Mouse (Mus musculus) right cerebral cortex, postnatal 4 days (tissue): ENCODE measurements around the gene Stn1.

Experiments
- DNase-seq: peaks from one replicate; pipeline ENCODE4 v3.0.0-alpha.2; 2022

Gene Stn1

DNA sequence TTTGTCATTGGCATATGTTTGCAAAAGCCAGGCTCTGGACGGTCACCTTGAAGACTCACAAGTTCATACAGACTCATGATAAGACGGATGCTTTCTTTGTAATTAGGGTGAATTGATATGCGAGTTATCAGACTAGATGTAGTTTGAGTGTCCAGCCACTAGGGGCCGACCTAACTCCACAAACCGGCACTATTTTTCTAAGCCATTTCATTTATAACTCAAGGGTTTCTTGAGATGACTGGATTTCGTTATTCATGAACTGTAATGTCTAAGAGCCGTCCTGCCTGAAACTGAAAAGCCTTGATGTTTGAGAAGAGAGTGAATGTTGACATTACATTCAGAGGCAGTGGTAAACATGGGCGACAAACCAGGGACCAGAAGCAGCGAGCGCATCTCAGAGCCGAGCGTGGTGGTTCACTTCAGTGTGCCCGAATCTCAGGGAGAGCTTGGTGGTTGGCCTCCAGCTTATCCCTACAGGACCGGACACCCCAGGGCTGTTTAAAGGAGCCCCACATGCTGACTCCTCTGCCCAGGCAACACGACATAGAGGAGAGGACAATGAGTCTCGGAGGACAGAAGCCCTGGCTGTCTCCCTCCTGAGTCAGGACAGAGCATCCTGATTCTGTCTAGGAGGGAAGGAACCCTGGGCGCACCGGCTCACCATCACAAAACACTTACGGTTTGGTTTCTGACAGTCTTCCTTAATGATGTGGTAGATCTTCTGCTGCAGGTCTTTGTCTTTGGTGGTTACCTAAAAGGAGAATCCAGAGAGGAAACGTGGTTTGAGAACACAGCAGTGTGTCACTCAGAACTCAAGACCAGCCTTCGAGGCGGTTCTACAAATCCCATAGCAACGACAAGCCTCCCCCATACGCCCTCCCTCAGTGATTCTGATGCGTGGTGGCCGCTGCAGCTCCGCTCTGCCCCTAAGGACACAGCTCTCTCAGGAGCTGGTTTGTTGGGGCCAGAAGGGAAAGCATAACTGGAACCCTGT lies 29.9 kb downstream of the Stn1 start:
- DNase-seq = peak; percentile 75

DNA sequence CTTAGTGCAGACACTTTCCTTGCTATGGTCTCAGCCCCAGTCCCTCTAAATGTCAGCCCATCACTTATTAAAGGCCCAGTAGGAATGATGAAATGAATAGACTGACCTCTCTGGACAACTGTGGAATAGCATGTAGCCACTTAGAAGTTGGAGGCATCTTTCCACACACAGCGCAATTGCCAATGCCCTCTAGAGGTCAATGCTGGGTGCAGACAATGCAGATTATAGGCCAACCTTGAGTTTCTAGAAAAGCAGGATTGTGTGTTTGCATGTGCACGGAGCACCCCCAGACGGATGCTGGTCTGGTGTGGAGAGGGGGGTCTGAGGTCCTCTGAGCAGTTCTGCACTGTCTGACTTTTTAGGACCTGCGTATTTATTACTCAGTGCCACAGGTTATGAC lies 33.7 kb downstream of the Stn1 start:
- no peak for DNase-seq

DNA sequence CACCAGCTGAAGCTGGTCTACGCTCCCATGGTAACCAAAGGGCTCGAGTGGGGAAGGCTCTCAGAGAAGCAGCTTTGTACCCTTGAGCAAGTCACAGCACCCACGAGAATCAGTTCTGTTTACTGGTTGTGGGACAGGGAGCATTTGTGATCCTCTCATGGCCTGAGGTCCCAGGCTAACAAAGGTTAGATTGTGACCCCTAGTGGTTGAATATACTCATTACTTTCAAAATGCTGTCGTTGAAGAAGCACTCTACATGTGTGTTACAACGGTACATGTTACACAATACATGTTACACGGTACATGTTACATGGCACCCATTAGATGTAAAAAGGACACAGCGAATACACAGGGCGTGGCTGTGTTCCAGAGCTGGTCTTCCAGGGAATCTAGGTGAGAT lies 34.7 kb downstream of the Stn1 start:
- DNase-seq = no peak

DNA sequence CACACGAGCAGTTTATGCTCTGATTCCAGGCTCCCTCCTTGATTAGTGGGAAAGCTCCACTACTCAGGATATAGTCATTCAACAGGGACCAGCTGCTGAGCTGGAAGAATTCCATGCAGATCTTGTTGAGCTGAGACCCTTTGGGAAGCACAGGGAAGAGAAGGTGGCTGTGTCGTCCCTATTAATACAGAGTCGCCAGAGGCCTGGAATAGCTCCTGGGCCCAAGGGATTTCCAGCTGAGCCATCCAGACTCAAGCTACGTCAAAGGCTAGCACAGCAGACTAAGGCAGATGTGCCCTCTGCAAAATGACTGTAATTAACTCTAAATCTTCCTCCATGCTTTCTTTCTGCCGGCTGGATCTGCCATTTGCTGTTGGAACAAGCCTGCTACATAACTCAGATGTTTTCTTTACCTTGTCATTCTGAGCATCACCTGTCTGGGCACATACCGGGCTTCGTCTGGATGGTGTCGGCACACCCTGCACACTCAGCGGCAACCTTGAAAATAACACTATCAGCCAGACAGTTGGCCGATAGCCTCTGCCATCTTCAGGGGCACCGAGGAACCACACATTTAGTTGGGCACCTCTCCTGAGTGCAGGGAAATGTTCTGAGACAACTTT lies 36.8 kb downstream of the Stn1 start:
- no peak for DNase-seq

DNA sequence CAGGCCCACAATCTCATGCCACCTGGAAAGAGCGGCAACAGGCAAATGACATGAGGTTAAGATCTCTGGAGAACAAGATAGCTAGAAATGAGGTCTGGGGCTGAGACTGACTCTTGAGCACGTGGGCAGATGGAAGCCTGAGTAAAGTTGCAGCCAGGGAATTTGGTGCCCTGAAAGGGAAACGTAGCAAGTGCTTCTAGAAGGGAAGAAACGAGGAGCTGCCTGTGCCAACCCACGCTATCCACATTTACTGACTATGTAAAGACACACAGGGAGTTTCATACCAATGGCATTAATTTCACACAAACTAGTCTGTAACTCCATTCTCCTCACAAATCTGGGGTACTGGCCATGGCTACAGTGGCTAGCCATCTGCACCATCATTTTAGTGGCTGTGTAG lies 37.5 kb downstream of the Stn1 start:
- DNase-seq = no peak

DNA sequence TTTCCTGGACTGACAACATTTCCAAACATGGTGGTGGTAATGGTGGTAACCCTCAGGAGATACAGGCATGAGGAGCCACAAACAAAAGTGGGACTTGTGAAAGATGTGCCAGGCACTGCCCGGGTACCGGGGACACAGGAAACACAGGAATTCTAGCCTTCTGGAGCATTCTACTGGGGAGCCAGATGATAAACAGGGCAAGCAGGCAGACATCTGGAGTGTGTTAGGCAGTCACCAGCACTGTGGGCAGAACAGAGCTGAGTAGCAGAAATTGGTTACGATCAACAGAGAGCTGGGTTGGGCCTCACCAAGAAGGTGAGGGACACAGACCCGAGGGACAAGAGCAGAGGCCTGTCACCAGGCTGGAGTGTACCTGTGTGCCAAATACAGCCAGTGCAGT lies 38.4 kb downstream of the Stn1 start:
- DNase-seq = no peak

DNA sequence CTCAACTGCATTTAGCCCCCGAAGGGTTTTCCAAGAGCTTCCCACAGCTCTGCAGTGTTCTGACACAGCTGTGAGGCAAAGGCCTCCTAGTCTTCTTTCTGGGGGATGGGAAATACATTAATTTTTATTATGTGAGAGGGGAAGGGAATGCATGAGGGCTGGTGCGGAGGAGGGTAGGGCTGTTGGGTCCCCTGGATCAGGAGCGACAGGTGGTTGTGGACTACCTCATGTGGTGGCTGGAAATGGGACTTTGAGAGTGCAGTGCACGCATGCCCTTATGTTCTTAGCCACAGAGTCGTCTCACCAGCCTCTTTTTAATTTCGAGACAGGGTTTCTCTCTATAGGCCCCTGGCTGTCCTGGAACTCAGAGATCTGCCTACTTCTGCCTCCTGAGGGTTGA lies 39.6 kb downstream of the Stn1 start:
- DNase-seq = no peak

DNA sequence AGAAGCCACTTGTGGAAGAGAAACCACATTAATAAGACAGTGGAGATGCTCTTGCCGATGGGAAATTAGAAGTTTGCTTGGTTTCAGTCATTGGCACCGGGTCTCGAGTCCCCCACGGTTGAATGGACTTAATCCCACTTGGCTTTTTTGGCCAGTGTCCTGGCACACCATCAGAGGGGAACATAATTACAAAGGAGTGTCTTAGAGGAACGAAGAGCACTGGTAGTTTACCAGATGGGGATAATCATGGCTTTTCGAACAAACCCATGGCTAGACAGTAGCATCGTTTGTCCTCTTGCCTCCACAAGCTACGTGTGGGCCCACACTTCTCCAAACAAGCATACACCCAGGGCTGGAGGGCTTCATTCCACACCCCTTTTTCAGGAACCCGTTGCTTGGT lies 40.0 kb downstream of the Stn1 start:
- no peak for DNase-seq

DNA sequence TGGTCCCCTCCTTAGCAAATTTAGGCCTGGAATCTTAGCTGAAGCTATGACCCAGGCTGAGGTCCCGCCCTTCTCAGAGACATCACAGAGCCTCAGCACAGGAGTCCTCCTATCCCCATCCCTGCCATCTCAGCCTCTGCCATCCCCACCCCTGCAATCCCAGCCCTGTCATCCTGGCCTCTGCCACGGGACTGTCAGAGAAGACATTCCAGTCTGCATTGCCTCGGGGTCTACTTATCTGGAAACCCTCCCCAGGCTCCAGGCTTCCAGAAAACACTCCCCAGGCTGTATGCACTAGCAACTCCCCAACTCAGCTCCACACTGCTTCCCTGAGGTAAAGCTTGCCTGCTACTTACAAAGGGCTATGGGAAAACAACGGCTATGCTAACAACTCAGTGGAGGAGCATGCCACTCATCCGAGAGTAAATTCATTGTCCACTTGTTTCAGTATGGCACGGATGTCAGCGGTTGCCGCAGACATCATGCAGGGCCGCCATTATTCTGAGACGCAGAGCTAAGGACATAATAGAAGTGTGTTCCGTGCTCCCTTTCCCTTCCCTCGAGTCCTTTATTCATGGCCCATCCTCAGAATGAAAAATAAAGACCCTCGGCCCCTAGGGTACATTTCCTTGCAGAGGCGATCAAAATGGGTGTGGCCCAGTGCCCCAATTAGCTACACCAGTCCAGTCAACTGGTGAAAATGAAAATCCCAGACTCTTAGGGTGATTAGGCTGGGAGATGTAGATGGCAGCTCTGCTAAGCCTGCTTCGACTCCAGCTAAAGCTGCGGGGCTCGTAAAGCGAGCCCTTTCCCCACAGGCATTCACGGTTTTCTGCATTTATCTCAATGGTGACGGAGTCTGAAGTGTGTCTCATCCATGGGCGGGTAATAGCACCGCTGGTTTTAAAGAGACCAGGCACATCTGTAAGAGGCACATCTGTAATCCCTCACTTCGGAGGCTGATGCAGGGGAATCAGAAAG lies 44.0 kb downstream of the Stn1 start:
- no peak for DNase-seq

DNA sequence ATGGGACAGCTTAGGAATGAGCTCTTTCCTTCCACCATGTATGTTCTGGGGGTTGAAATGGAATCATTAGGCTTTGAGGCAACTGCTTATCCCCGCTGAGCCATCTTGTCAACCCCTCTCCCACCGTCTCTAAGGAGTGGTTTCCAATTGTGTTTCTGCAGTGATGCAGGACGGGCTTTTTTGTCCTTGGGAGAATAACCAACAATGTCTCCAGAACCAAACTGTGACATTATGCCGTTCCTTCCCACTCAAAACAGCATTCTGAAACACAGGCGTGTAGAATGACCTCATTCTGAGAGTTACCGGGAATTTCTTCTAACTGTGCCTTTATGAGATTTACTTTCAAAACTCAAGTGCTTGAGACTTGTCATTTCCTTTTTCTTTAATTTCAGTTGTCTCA lies 44.9 kb downstream of the Stn1 start:
- no peak for DNase-seq

DNA sequence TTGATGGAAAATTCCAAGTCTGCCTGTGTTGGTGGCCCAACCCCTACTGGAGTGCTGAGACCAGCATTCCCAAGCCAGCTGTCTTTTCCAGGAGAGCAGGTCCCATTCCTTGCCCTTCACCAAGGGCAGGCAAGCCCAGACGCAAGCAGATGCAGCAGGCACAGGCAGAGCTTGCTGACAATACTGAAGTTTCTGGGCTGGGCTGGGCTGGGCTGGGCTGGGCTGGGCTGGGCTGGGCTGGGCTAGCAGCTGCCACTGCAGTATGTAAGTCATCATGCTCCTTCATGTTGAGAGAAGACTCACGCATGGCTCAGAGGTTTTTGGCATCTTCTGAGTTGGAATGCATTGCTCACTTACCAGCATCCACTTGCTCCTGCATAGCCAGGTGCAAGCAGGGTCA lies 45.5 kb downstream of the Stn1 start:
- no peak for DNase-seq

DNA sequence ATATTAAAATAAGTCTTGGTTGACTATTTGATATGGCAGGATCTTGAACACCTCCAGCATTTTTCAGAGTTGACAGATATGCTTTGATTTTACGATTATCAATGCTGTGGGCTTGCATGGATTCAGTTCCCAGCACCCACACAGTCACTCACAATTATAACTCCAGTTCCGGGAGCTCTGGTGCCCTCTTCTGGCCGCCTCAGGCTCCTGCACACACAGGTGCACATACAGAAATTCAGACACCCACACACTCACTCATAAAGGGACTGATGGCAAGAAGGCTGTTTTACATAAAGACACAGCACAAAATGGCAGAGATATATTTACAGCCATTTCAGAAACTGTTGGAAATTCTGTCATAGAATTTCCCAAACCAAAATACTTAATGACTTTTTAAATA lies 48.1 kb downstream of the Stn1 start:
- no peak for DNase-seq

DNA sequence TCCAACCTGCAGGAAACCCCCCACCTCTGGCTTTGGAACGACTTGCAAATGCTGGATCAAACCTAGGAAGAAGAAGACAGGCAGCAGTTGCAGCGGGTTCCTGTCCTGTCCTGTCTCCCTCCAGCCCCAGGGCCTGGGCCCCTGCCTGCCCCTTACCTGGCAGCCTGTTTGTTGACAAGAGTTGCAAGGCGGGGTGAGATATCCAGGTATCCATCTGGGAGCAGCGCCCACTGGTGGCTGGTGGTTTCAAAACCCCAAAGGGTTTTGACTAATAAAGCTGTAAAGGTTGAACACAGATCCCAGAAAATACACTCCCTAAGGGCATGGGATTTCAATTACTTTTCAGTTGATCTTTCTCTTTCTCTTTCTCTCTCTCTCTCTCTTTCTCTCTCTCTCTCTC lies 49.1 kb downstream of the Stn1 start:
- no peak for DNase-seq

DNA sequence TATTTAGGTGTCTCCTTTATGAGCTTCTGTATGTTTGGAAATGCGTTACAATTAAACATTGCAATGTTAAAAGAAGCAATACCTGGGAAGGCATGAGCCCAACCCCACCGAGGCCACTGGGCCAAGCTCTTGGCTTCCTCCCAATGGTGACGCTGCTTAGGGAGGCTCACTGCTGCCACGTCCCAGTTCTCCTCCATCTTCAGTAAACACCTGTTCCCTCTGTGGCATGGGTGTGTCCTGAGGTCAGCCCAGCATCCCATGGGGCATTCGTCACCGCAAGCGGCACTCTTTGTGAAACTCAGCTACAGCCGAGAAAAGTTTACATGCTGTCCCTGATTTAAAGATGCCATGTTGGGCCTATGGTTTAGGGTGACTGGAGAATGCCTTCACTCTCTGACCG lies 49.7 kb downstream of the Stn1 start:
- DNase-seq = no peak

DNA sequence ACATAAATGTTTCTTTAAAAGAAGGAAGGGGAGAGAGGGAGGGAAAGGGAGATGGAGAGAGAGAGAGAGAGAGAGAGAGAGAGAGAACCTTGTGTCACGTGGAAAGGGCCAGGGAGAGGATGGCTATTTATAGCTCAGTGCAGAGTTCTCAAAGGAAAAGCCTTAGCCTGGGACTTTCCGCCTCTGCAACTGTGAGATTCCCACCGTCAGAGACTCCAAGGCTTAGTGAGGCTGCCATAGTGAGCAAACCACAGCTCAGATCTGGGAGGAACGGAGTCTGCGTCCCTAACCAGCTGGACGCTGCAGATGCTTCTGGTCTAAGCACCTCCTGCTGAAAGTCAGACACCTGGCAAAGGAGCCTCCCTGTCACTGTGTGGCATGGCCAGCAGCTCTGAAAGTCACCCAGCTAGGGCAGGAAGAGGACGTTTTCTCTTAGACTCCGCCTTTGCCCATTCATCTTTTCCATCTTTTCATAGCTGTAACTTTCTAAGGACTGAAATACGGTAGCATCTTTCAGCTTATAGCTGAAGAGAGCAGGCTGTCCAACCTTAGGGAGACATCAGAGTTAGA lies 51.2 kb downstream of the Stn1 start:
- no peak for DNase-seq

DNA sequence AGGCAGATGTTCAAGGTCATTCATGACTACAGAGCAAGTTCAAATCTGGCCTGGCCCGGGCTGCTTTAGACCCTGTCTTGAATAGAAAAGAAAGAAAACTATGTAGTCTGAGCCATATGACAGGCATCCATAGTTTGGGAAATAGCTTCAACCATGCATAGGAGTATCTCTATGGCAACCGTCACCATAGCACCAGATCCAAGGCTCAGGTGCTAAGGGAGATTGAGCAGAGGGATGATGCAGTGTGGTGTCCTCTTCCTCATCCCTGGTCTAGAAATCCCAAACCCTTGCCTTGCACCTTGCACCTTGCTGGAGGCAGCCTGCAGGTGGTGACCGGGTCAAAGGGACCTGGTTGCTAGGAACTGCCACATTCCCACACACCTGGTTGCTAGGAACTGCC lies 53.2 kb downstream of the Stn1 start:
- no peak for DNase-seq

DNA sequence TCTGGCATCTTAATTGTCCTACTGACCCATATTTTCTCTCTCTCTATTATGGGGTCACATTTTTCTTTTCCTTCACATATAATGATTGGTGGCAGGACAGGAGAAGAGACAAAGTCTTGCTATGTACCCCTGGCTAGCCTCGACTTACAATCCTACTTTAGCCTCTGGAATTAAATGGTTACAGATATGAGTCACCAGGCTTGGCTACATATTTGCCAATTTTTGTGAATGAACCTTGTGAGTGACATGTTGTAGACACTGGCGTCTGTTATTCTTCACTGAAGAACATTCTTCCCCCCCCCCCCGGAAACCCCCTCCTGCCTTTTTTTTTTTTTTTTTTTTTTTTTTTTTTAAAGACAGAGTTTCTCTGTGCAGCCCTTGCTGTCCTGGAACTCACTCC lies 54.0 kb downstream of the Stn1 start:
- DNase-seq = no peak

DNA sequence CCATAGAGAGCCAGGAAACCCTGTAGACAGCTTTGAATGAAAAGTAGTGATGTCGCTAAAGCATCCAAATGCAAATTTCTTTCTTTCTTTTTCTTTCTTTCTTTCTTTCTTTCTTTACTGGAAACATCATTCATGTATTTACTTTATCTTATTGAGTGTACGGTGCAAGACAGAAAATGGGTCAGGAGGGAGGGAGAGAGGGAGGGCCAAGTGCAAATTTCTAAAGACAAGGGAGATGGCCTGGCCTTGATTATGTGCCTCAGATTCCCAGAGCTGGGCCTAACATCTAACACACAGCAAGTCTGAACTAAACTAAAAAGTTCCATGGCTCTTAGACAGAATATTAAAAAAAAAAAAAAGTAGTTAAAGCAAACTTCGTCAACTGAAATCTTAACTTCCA lies 63.9 kb downstream of the Stn1 start:
- DNase-seq = no peak

DNA sequence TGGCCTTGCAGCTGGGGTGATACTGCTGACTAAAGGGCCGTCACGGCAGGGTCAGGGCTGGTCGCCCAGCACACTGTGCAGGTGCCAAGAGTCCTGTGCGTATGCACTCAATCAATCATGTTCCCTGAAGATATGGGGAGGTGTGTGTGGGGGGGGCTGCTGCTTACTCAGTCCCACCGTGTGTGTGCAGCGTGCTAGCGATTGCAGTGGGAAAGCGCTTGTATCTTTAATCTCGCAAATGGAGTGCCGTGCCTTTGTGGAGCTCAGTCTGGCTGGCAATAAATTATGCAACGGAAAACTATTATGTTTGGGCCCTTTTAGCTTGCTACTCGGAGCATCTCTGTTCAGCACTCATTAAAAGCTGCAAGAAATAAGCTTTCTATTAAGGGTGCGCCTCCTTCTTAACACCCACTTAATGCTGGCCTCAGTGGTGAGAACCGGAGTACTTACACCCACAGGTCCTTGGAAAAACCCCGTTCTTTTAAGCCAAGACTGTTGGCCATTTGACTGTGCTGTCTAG lies 64.4 kb downstream of the Stn1 start:
- no peak for DNase-seq

DNA sequence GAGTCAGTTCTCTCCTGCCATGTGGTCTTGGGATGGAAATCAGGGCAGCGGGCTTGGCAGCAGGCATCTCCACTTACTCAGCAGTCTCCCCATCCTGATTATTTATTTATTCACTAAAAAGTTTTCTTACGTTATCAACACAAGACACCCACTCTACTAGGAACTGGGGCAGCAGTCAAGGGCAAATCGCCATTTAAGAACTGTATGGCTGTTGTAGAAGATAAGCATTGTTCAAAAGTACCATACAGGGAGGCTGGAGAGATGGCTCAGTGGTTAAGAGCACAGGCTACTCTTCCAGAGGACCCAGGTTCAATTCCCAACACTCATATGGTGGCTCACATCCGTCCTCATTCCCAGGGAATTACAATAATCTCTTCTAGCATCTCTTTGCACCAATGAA lies 65.5 kb downstream of the Stn1 start:
- no peak for DNase-seq

DNA sequence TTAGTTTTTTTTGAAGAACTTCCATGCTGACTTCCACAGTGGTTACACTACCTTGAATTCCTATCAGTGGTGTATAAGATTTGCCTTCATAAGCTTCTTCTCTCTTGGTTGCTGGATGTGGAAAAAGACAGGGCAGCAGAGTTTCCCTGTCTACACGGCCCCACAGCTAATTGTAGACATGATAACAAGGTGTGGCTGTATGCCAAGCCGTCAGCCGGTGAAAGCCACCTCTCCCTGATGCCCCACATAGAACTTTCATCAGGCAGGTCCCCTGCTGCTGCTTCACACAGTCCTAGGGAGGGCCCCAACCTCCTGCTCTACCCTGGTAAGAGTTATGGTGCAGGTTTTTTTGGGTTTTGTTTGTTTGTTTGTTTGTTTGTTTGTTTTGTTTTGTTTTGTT lies 68.6 kb downstream of the Stn1 start:
- DNase-seq = no peak

DNA sequence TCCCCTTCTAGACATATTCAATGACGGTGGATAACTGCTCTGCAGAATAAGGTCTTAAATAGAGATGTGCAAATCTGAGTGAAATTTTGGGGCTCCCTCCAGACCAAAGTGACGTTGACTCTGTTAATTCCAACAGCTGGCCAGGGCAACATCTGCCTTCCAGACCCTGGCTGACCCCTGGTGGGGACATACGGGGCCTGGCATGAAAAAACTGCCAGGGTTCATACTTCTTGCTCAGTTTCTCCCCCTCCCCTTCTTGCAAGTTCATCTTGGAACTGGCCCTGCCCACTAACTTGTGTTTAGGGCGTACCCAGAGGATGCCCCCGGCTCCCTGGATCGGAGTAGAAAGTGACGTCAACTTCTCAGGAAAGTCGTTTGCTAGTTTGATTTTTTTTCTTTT lies 70.5 kb downstream of the Stn1 start:
- no peak for DNase-seq

DNA sequence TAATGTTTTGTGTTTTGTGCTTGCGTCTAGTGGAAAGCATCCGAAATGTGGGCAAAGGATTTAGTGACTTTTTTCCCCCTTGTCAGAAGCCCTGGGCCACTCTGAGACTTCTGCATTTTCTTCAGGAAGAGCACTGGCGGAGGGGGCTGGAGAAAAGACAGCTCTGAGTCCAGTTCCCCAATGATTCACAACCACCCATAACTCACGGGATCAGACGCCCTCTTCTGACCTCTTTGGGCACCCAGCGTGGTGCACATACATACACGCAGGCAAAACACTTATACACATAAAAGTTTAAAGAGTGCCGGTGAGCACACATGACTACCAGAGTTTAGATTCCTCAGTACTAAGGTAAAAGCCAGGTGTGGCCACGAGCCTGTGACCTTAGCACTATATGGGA lies 71.8 kb downstream of the Stn1 start:
- DNase-seq = no peak
